Mouse (Mus musculus) subcutaneous adipose tissue, adult 2 months (tissue): ENCODE results near the gene Cacna1i. TPM values are rescaled to one million over a fixed set of nuclear protein-coding genes. Genes with fewer than 3 reads are reported as not detected.

ENCODE experiments used
- polyA plus RNA-seq: library from polyadenylated mRNA; depleted of rRNA; stranded (reverse); fragments of >200 nt; gene quantifications from 2 replicates; pipeline ENCODE4 v1.2.3, GENCODE M21; 2012; ENCODE audit warnings: low replicate concordance; rRNA removed

Cacna1i gene
- polyA plus RNA-seq = 0.05 and 0.06 TPM in 2 replicates

GRCm38 (mm10) chr15:80286851-80287415 lies at the start of gene Cacna1i:
Gene Cacna1i, plus strand, starts transcription at chr15:80287238.

GRCm38 (mm10) chr15:80254847-80255645 lies 32.0 kb upstream of the Cacna1i start, which contains the start of gene Atf4:
Gene Atf4, plus strand, starts transcription at chr15:80255184.

GRCm38 (mm10) chr15:80263610-80264575 lies 23.1 kb upstream of the Cacna1i start, which contains the start of gene Rps19bp1:
Gene Rps19bp1, minus strand, starts transcription at chr15:80264315.

Other genes starting within 250 kb of the Cacna1i start
- gene Syngr1, start 195.9 kb upstream of the Cacna1i start, polyA plus RNA-seq = 31.1 and 39.3 TPM in 2 replicates
- 384 and 934 TPM in 2 replicates for gene Rpl3, start 195.4 kb upstream of the Cacna1i start, polyA plus RNA-seq
- 15.8 and 28.1 TPM in 2 replicates for gene Tab1, start 154.1 kb upstream of the Cacna1i start, polyA plus RNA-seq
- gene Mgat3, start 113.5 kb upstream of the Cacna1i start, polyA plus RNA-seq = 1.7 and 12.3 TPM in 2 replicates
- gene Mief1, start 53.2 kb upstream of the Cacna1i start, polyA plus RNA-seq = 16.0 and 21.1 TPM in 2 replicates
- gene AC140267.1, start 51.4 kb upstream of the Cacna1i start, polyA plus RNA-seq = not detected in 2 replicates
- 157 and 168 TPM in 2 replicates for gene Atf4, start 32.1 kb upstream of the Cacna1i start, polyA plus RNA-seq
- gene Rps19bp1, start 22.9 kb upstream of the Cacna1i start, polyA plus RNA-seq = 29.2 and 34.9 TPM in 2 replicates